Mouse (Mus musculus): ENCODE measurements around the gene Fam214a. TPM values are rescaled to one million over a fixed set of nuclear protein-coding genes. Genes with fewer than 3 reads are reported as not detected.
"Not testable (repeated sequence)": the region's sequence is repeated elsewhere in the genome, so short reads cannot be mapped to it uniquely, and the experiment has no call there.

Fam214a gene
- polyA plus RNA-seq, 1 experiment from 2014 or later, result 6.4 TPM

DNA sequence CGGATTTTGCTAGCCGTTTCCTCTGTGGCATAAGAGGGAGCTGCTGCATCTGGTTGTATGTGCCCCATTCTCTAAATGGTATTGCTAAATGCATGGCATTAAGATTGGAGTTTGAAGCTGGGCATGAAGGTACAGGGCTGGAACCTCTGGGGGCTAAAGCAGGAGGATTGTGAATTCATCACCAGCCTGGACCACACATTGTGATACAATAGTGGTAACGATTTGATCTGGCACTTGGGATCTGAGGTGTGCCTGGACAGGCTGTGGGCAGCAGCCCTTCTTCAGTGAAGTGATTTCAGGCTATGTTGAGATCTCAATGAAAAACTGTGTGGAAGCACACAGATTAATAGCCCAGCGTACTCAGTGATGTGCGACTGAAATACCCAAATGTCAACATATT is 26.7 kb downstream of the Fam214a start:
- Histone ChIP-seq H3K9ac (replicated peaks) (no peak overlapping the region), H3K27me3 (ENCODE audit: insufficient read depth, low read length) (no peaks in the 10 kb centered on the region), H3K27ac (ENCODE audit: low read depth) (no peak overlapping the region), H3K4me2 (ENCODE audit: low read depth, low read length) (no peak overlapping the region), H3K4me3 (ENCODE audit: low read depth, low read length) (no peak overlapping the region), H3K9me3 (ENCODE audit: low read length) (no peaks in the 10 kb centered on the region), H3K36me3 (replicated peaks; ENCODE audit: insufficient read depth, low read length) (0 out of 2 replicates have a peak, but pooled peaks cover 3% of the 10 kb centered on the region), H3K4me1 (ENCODE audit: insufficient read depth) (peaks cover 16% of the 10 kb centered on the region)
- 84% methylated on average over 5 of the region's 5 CpGs for WGBS (ENCODE audit: insufficient replicate concordance)
- no peak for ATAC-seq
- no peak for DNase-seq
- TF ChIP-seq CTCF (IDR thresholded peaks at IDR 0.05; ENCODE audit: low read depth) (no peak), EP300 (IDR thresholded peaks at IDR 0.05; ENCODE audit: low read depth) (no peak)

- Histone ChIP-seq H3K9me3 (ENCODE audit: low read length) (no peaks in the 10 kb centered on the region), H3K4me3 (ENCODE audit: low read depth, low read length) (no peak overlapping the region), H3K36me3 (replicated peaks; ENCODE audit: insufficient read depth, low read length) (0 out of 2 replicates have a peak, but pooled peaks cover 3% of the 10 kb centered on the region), H3K9ac (replicated peaks) (no peak overlapping the region), H3K4me2 (ENCODE audit: low read depth, low read length) (no peak overlapping the region), H3K4me1 (ENCODE audit: insufficient read depth) (peaks cover 11% of the 10 kb centered on the region), H3K27me3 (ENCODE audit: insufficient read depth, low read length) (no peaks in the 10 kb centered on the region), H3K27ac (ENCODE audit: low read depth) (no peak overlapping the region)
- no peak for DNase-seq
- TF ChIP-seq CTCF (IDR thresholded peaks at IDR 0.05; ENCODE audit: low read depth), result no peak
- no peak for TF ChIP-seq EP300 (IDR thresholded peaks at IDR 0.05; ENCODE audit: low read depth)
- ATAC-seq, result no peak
- 54% methylated on average over 1 of the region's 1 CpGs for WGBS (ENCODE audit: insufficient replicate concordance)
Measured at GRCm38 (mm10) chr9:74979866-74980265, 27.2 kb downstream of the Fam214a start.

DNA sequence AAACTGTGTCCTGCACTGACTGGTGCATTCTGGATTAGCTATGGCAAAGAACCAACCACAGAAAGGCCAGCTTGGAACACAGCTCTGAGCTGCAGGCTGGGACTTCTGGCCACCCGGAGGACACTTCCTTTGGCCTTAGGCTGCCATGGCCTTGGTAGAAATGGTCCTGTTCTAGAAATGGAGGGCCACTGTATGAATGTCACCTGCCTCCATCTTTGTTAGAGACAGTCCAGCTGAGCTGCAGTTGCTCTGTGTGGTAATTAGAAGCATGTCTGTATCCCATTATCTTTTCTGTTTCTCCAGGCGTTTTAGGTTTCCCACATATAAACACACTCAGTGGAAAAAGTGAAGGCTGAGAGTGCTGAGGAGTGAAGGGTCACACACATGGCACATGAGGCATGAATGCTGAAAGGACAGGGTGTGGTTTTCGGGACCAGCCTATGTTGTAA is 29.0 kb downstream of the Fam214a start:
- Histone ChIP-seq H3K4me1 (ENCODE audit: insufficient read depth) (no peaks in the 10 kb centered on the region; the same call in none of the 2 replicates), H3K4me3 (ENCODE audit: low read depth, low read length) (no peak overlapping the region), H3K27ac (ENCODE audit: low read depth) (no peak overlapping the region), H3K36me3 (replicated peaks; ENCODE audit: insufficient read depth, low read length) (0 out of 2 replicates have a peak, but pooled peaks cover 3% of the 10 kb centered on the region), H3K9ac (replicated peaks) (no peak overlapping the region), H3K9me3 (ENCODE audit: low read length) (no peaks in the 10 kb centered on the region), H3K27me3 (ENCODE audit: insufficient read depth, low read length) (no peaks in the 10 kb centered on the region), H3K4me2 (ENCODE audit: low read depth, low read length) (no peak overlapping the region)
- WGBS (ENCODE audit: insufficient replicate concordance), result 71% methylated on average over 3 of the region's 3 CpGs
- TF ChIP-seq EP300 (IDR thresholded peaks at IDR 0.05; ENCODE audit: low read depth) (no peak), CTCF (IDR thresholded peaks at IDR 0.05; ENCODE audit: low read depth) (no peak)
- no peak for ATAC-seq
- DNase-seq, result no peak

DNA sequence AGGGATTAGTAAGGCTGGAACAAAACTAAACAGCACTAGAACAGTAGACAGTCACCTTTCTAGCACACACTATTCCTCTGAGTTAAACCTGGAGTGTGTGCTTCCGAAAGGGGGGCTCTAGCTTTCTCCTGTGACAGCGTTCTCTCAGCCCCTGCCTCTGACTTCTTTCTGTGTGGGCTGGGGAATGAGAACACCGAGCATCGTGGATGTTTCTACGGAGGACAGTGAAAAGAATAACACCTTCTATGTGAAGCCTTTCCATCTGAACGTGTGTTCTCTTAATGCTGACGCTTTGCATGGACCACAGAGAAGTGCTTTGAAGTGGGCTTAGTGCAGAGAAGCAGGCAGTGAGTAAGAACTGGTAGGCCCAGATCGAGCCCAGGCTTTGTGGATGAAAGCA is 29.5 kb downstream of the Fam214a start:
- Histone ChIP-seq H3K9me3 (ENCODE audit: low read length) (no peaks in the 10 kb centered on the region), H3K27me3 (ENCODE audit: insufficient read depth, low read length) (no peaks in the 10 kb centered on the region), H3K9ac (replicated peaks) (no peak overlapping the region), H3K4me2 (ENCODE audit: low read depth, low read length) (no peak overlapping the region), H3K36me3 (replicated peaks; ENCODE audit: insufficient read depth, low read length) (0 out of 2 replicates have a peak, but pooled peaks cover 3% of the 10 kb centered on the region), H3K27ac (ENCODE audit: low read depth) (no peak overlapping the region), H3K4me1 (ENCODE audit: insufficient read depth) (no peaks in the 10 kb centered on the region; the same call in 1 of the 2 replicates), H3K4me3 (ENCODE audit: low read depth, low read length) (no peak overlapping the region)
- no peak for DNase-seq
- 82% methylated on average over 8 of the region's 8 CpGs for WGBS (ENCODE audit: insufficient replicate concordance)
- no peak for ATAC-seq
- no peak for TF ChIP-seq CTCF (IDR thresholded peaks at IDR 0.05; ENCODE audit: low read depth)
- TF ChIP-seq EP300 (IDR thresholded peaks at IDR 0.05; ENCODE audit: low read depth), result no peak

- not testable (repeated sequence) for H3K27ac ChIP-seq (ENCODE audit: low read depth); H3K9ac ChIP-seq (replicated peaks); H3K9me3 ChIP-seq (ENCODE audit: low read length); H3K27me3 ChIP-seq (ENCODE audit: insufficient read depth, low read length); DNase-seq; H3K4me3 ChIP-seq (ENCODE audit: low read depth, low read length); H3K4me1 ChIP-seq (ENCODE audit: insufficient read depth); H3K4me2 ChIP-seq (ENCODE audit: low read depth, low read length); H3K36me3 ChIP-seq (replicated peaks; ENCODE audit: insufficient read depth, low read length)
- ATAC-seq, result 0 out of 2 replicates have a peak, but pooled peaks have one; percentile 27
- 70% methylated on average over 1 of the region's 1 CpGs for WGBS (ENCODE audit: insufficient replicate concordance)
Measured at GRCm38 (mm10) chr9:74982722-74983121, 30.0 kb downstream of the Fam214a start.

DNA sequence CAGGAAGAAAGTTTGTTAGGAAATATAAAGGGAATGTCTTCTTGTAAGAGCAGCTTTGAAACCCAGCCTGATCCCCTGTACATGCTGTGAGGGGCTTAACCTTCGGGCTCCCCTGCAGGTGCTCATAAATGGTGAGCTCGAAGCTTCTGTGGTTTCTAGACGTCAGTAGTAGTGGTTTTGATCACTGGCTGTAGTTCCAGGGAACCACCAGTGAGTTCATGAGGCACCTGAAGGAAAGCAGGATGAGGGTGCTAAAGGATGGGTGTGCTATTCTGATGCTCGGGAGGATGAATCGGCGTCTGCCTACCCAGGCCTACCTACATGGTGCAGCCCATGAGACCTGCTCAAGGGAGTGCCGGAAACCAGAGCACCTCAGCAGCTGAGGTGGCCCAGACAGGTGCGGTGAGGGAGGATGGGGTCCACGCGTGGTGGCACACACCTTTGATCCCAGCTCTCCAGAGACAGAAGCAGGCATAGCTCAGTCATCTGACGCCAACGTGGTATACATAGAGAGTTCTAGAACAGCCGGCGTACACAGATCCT is 32.6 kb downstream of the Fam214a start:
- Histone ChIP-seq H3K9ac (replicated peaks) (no peak overlapping the region), H3K9me3 (ENCODE audit: low read length) (no peaks in the 10 kb centered on the region), H3K4me2 (ENCODE audit: low read depth, low read length) (no peak overlapping the region), H3K27ac (ENCODE audit: low read depth) (no peak overlapping the region), H3K4me1 (ENCODE audit: insufficient read depth) (peaks cover 3% of the 10 kb centered on the region), H3K36me3 (replicated peaks; ENCODE audit: insufficient read depth, low read length) (0 out of 2 replicates have a peak, but pooled peaks cover 3% of the 10 kb centered on the region), H3K27me3 (ENCODE audit: insufficient read depth, low read length) (no peaks in the 10 kb centered on the region), H3K4me3 (ENCODE audit: low read depth, low read length) (no peak overlapping the region)
- 75% methylated on average over 14 of the region's 14 CpGs for WGBS (ENCODE audit: insufficient replicate concordance)
- DNase-seq (no peak), ATAC-seq (no peak)
- TF ChIP-seq CTCF (IDR thresholded peaks at IDR 0.05; ENCODE audit: low read depth) (no peak), EP300 (IDR thresholded peaks at IDR 0.05; ENCODE audit: low read depth) (no peak)
